ENCODE assay signal across 15 mouse cellular contexts in genomic region chr5:31947185-31947584, GRCm38 (mm10).
DNase-seq lines count a peak whose midpoint lies in the region; ATAC-seq and TF ChIP-seq lines count a peak whose summit lies in the region.
"Had no signal": no experiment of that assay in that cellular context is flagged by ENCODE, and none has a peak within 500 bp of the region (broad histone marks: within the 10 kb centered on the region; RNA-seq: fewer than 3 reads in every experiment).

No protein-coding gene starts in this region.

- H3K27ac ChIP-seq in kidney, embryonic 15.5 days: 0 out of 2 replicates have a peak overlapping the region, but pooled peaks have one; percentile 48
- H3K27ac ChIP-seq in embryonic facial prominence, embryonic 14.5 days (replicated peaks; ENCODE audit: low read depth, low read length): peak overlapping the region; percentile 65
- peak overlapping the region; percentile 43; the same call in 1 of the 2 replicates for H3K27ac ChIP-seq in limb, embryonic 14.5 days (replicated peaks; ENCODE audit: low read depth, low read length)
- H3K27ac ChIP-seq: left cerebral cortex, adult 2 months; midbrain, embryonic 13.5 days had no signal

- TF ChIP-seq POLR2A in limb, embryonic 14.5 days (IDR thresholded peaks at IDR 0.05; ENCODE audit: borderline replicate concordance, extremely low read depth, insufficient read depth, insufficient read length): no peak

- no peak overlapping the region for H3K9ac ChIP-seq in kidney, embryonic 15.5 days
- H3K9ac ChIP-seq in embryonic facial prominence, embryonic 14.5 days (ENCODE audit: low read depth, low read length): no peak overlapping the region
- H3K9ac ChIP-seq in limb, embryonic 14.5 days (ENCODE audit: low read depth, low read length, severe bottlenecking): no peak overlapping the region
- H3K9ac ChIP-seq: liver, postnatal 0 days; midbrain, embryonic 13.5 days had no signal

- no peak overlapping the region for H3K4me3 ChIP-seq in kidney, embryonic 15.5 days (replicated peaks)
- no peak overlapping the region for H3K4me3 ChIP-seq in embryonic facial prominence, embryonic 14.5 days (ENCODE audit: low read depth, low read length)
- no peak overlapping the region for H3K4me3 ChIP-seq in limb, embryonic 14.5 days (replicated peaks; ENCODE audit: low read length)
- H3K4me3 ChIP-seq: left cerebral cortex, adult 2 months; midbrain, embryonic 13.5 days had no signal

- H3K4me1 ChIP-seq in kidney, embryonic 15.5 days: peaks cover 7% of the 10 kb centered on the region; the same call in 1 of the 2 replicates
- peaks cover 4% of the 10 kb centered on the region; the same call in 1 of the 2 replicates for H3K4me1 ChIP-seq in embryonic facial prominence, embryonic 14.5 days (ENCODE audit: control insufficient read depth, insufficient read depth, low read length)
- no peaks in the 10 kb centered on the region for H3K4me1 ChIP-seq in limb, embryonic 14.5 days (ENCODE audit: control insufficient read depth, insufficient read depth, low read length)
- H3K4me1 ChIP-seq: midbrain, embryonic 13.5 days had no signal

- no peak overlapping the region for H3K4me2 ChIP-seq in kidney, embryonic 15.5 days
- H3K4me2 ChIP-seq in embryonic facial prominence, embryonic 14.5 days (ENCODE audit: low read depth, low read length): no peak overlapping the region
- no peak overlapping the region for H3K4me2 ChIP-seq in limb, embryonic 14.5 days (replicated peaks; ENCODE audit: low read depth, low read length, severe bottlenecking)
- H3K4me2 ChIP-seq: midbrain, embryonic 13.5 days had no signal

- DNase-seq in kidney, adult 11 months: no peak
- peak; percentile 50 for DNase-seq in embryo, embryonic 10.5 days (ENCODE audit: low spot score)
- peak; percentile 87 for DNase-seq in embryonic facial prominence, embryonic 14.5 days (ENCODE audit: low spot score)
- DNase-seq in limb, embryonic 14.5 days (ENCODE audit: low spot score): peak; percentile 71
- no peak for DNase-seq in layer of hippocampus, adult 9-11 months
- DNase-seq in right cerebral cortex, postnatal 10 days (ENCODE audit: low spot score in 2 of 2): no peak
- DNase-seq: adrenal gland, adult 2 months; cerebellum, adult 11-12 months; liver, postnatal 0 days; spleen, adult 18-20 months had no signal

- H3K27me3 ChIP-seq in kidney, embryonic 15.5 days: no peaks in the 10 kb centered on the region
- no peaks in the 10 kb centered on the region for H3K27me3 ChIP-seq in embryonic facial prominence, embryonic 14.5 days (replicated peaks; ENCODE audit: control insufficient read depth, insufficient read depth, low read length)
- no peaks in the 10 kb centered on the region for H3K27me3 ChIP-seq in limb, embryonic 14.5 days (ENCODE audit: control insufficient read depth, insufficient read depth, low read length)
- H3K27me3 ChIP-seq: midbrain, embryonic 13.5 days had no signal

- no peak for ATAC-seq in kidney, embryonic 15.5 days (replicated peaks; ENCODE audit: low FRiP score)
- ATAC-seq in embryonic facial prominence, embryonic 14.5 days (ENCODE audit: low read depth): peak; percentile 60; the same call in 1 of the 2 replicates
- peak; percentile 44; the same call in 1 of the 2 replicates for ATAC-seq in limb, embryonic 14.5 days (ENCODE audit: low FRiP score, low read depth)
- ATAC-seq: inflammation-experienced regulatory T-cells, adult 6 months; liver, postnatal 0 days; midbrain, embryonic 13.5 days had no signal

- no peaks in the 10 kb centered on the region for H3K9me3 ChIP-seq in kidney, embryonic 15.5 days (replicated peaks)
- H3K9me3 ChIP-seq in embryonic facial prominence, embryonic 14.5 days (ENCODE audit: control insufficient read depth, low read length): no peaks in the 10 kb centered on the region
- H3K9me3 ChIP-seq in limb, embryonic 14.5 days (ENCODE audit: control insufficient read depth, low read length): no peaks in the 10 kb centered on the region
- H3K9me3 ChIP-seq: G1E; midbrain, embryonic 13.5 days had no signal

- 36% methylated on average over 4 of the region's 4 CpGs for WGBS in kidney, embryonic 15.5 days
- WGBS in embryonic facial prominence, embryonic 14.5 days: 26% methylated on average over 4 of the region's 4 CpGs
- 27% methylated on average over 4 of the region's 4 CpGs for WGBS in limb, embryonic 14.5 days

- H3K36me3 ChIP-seq in kidney, embryonic 15.5 days: no peaks in the 10 kb centered on the region
- H3K36me3 ChIP-seq in embryonic facial prominence, embryonic 14.5 days (ENCODE audit: control insufficient read depth, insufficient read depth, low read length): no peaks in the 10 kb centered on the region
- H3K36me3 ChIP-seq in limb, embryonic 14.5 days (ENCODE audit: control insufficient read depth, insufficient read depth, low read length): no peaks in the 10 kb centered on the region
- H3K36me3 ChIP-seq: midbrain, embryonic 13.5 days had no signal

Comparison
In these comparisons a context has a peak if more than half of its experiments do, and no peak if none do; other contexts are left out.
1. DNase-seq: peak in embryo, embryonic 10.5 days (single experiment), embryonic facial prominence, embryonic 14.5 days (single experiment) and limb, embryonic 14.5 days (single experiment); none in kidney, adult 11 months (single experiment), layer of hippocampus, adult 9-11 months (single experiment) and right cerebral cortex, postnatal 10 days (0 of 2).
2. Peak in every context shown above with its lines, with median percentiles within 50 percentile points of each other: H3K27ac ChIP-seq.